Mouse (Mus musculus): Measurements from ENCODE around the gene Cfap97d1.

GRCm38 (mm10) chr11:101983431-101983921 is 603 bp upstream of the Cfap97d1 start:
- TF ChIP-seq CTCF (IDR thresholded peaks at IDR 0.05; ENCODE audit: borderline replicate concordance, insufficient read depth, low read depth, low read length): no peak
- no peak for TF ChIP-seq POLR2A (IDR thresholded peaks at IDR 0.05; ENCODE audit: borderline replicate concordance, insufficient read depth, low read length)

All from cerebellum, adult 2 months (tissue).